Mouse (Mus musculus): ENCODE results near the gene Tekt2. TPM values are rescaled to one million over a fixed set of nuclear protein-coding genes. Genes with fewer than 3 reads are reported as not detected.

Gene Tekt2
- polyA plus RNA-seq (2014; fragmentation: Illumina TruSeq; extraction: RNeasy Lipid Tissue Mini Kit (QIAGEN cat#74804); ENCODE audit: low read depth, low replicate concordance): not detected

GRCm38 (mm10) chr4:126325281-126325861, at the start of gene Tekt2:
Gene Tekt2 (minus strand): TSS chr4:126325688.

GRCm38 (mm10) chr4:126321111-126321853, 4.2 kb downstream of the Tekt2 start, which contains the start of gene Adprhl2:
Gene Adprhl2 (minus strand): TSS chr4:126321703.

GRCm38 (mm10) chr4:126286492-126286891, 39.0 kb downstream of the Tekt2 start, which contains the start of gene Col8a2:
Gene Col8a2 (plus strand): TSS chr4:126286793.

Other genes with a start within 250 kb of the Tekt2 start
- gene Lsm10, start 229.1 kb downstream of the Tekt2 start, polyA plus RNA-seq (2014; fragmentation: Illumina TruSeq; extraction: RNeasy Lipid Tissue Mini Kit (QIAGEN cat#74804); ENCODE audit: low read depth, low replicate concordance): 3.7 TPM
- gene Stk40, start 221.7 kb downstream of the Tekt2 start, polyA plus RNA-seq (2014; fragmentation: Illumina TruSeq; extraction: RNeasy Lipid Tissue Mini Kit (QIAGEN cat#74804); ENCODE audit: low read depth, low replicate concordance): 2.8 TPM
- gene Eva1b, start 177.9 kb downstream of the Tekt2 start, polyA plus RNA-seq (2014; fragmentation: Illumina TruSeq; extraction: RNeasy Lipid Tissue Mini Kit (QIAGEN cat#74804); ENCODE audit: low read depth, low replicate concordance): 0.32 TPM
- gene Sh3d21, start 162.2 kb downstream of the Tekt2 start, polyA plus RNA-seq (2014; fragmentation: Illumina TruSeq; extraction: RNeasy Lipid Tissue Mini Kit (QIAGEN cat#74804); ENCODE audit: low read depth, low replicate concordance): 0.81 TPM
- gene Thrap3, start 122.9 kb downstream of the Tekt2 start, polyA plus RNA-seq (2014; fragmentation: Illumina TruSeq; extraction: RNeasy Lipid Tissue Mini Kit (QIAGEN cat#74804); ENCODE audit: low read depth, low replicate concordance): 109 TPM
- gene Map7d1, start 69.3 kb downstream of the Tekt2 start, polyA plus RNA-seq (2014; fragmentation: Illumina TruSeq; extraction: RNeasy Lipid Tissue Mini Kit (QIAGEN cat#74804); ENCODE audit: low read depth, low replicate concordance): 1.0 TPM
- gene Trappc3, start 63.4 kb downstream of the Tekt2 start, polyA plus RNA-seq (2014; fragmentation: Illumina TruSeq; extraction: RNeasy Lipid Tissue Mini Kit (QIAGEN cat#74804); ENCODE audit: low read depth, low replicate concordance): 45.3 TPM
- 0.16 TPM for gene Col8a2, start 38.9 kb downstream of the Tekt2 start, polyA plus RNA-seq (2014; fragmentation: Illumina TruSeq; extraction: RNeasy Lipid Tissue Mini Kit (QIAGEN cat#74804); ENCODE audit: low read depth, low replicate concordance)
- gene Adprhl2, start 4.0 kb downstream of the Tekt2 start, polyA plus RNA-seq (2014; fragmentation: Illumina TruSeq; extraction: RNeasy Lipid Tissue Mini Kit (QIAGEN cat#74804); ENCODE audit: low read depth, low replicate concordance): not detected
- 8.6 TPM for gene Ago3, start 103.9 kb upstream of the Tekt2 start, polyA plus RNA-seq (2014; fragmentation: Illumina TruSeq; extraction: RNeasy Lipid Tissue Mini Kit (QIAGEN cat#74804); ENCODE audit: low read depth, low replicate concordance)
- gene Ago1, start 142.9 kb upstream of the Tekt2 start, polyA plus RNA-seq (2014; fragmentation: Illumina TruSeq; extraction: RNeasy Lipid Tissue Mini Kit (QIAGEN cat#74804); ENCODE audit: low read depth, low replicate concordance): 14.5 TPM
- gene Ago4, start 207.8 kb upstream of the Tekt2 start, polyA plus RNA-seq (2014; fragmentation: Illumina TruSeq; extraction: RNeasy Lipid Tissue Mini Kit (QIAGEN cat#74804); ENCODE audit: low read depth, low replicate concordance): 3.6 TPM
- gene Clspn, start 231.2 kb upstream of the Tekt2 start, polyA plus RNA-seq (2014; fragmentation: Illumina TruSeq; extraction: RNeasy Lipid Tissue Mini Kit (QIAGEN cat#74804); ENCODE audit: low read depth, low replicate concordance): 0.24 TPM